Mouse (Mus musculus) R1 (cell line): ENCODE measurements at regions not wholly inside any gene's neighbourhood (a gene's known extent, or its start where the extent isn't known, plus 50 kb on each side); places are given as distances from the start of the nearest gene placed in this dataset.
"Not testable (repeated sequence)": the region's sequence is repeated elsewhere in the genome, so short reads cannot be mapped to it uniquely, and the experiment has no call there.

Source experiments
- DNase-seq: peaks from one replicate; pipeline ENCODE4 v3.0.0-alpha.2; 2018; ENCODE audit warnings: low read depth, low spot score

DNA sequence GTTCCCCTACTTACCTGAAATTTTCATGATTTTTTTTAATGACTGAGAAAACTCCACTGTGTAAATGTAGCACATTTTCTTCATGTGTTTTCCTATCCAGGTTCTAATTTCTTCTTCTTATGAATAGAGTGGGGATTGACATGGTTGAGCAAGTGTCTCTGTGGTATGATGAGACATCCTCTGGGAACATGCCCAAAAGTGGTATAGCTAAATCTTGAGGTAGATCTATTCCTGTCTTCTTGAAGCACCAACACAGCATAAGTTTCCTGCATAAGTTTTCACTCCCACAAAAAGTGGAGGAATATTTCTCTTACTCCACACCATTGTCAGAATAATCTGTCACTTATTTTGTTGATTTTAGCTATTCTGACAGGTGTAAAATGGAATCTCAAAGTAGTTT lies 161.1 kb upstream of the Oprm1 start:
- DNase-seq: no peak

DNA sequence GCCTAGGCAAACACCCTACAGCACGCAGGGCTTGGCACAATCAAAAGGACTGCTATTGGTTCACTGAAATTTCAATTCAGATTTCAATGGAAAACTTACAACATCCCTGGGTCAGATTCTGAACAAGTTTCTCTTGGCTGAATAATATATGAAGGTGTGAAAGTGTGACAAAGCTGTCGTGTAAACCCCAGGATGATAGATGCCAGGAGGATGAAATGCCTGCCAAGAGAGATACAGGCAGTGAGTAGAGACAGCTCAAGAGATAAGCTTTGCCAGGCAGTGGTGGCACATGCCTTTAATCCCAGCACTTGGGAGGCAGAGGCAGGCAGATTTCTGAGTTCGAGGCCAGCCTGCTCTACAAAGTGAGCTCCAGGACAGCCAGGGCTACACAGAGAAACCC lies 159.7 kb upstream of the Oprm1 start:
- DNase-seq: not testable (repeated sequence)

DNA sequence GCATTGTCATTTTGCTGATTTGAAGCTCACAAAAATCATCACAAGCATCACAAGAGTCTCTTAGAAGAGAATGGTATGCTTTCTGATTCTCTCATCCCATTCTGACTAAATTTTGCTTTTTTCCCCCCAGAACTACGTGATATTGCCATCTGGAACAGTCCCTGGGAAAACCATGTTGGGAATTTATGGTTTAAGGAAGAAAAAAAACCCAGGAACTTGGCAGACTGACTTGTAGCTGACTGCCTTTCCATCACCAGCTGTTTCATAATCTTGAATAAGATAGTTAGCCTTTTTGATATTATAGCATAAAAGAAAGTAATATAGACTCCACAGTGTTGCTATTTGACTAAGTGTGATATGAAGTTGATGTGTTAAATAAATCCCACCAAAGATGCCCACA lies 110.7 kb upstream of the Oprm1 start:
- no peak for DNase-seq

DNA sequence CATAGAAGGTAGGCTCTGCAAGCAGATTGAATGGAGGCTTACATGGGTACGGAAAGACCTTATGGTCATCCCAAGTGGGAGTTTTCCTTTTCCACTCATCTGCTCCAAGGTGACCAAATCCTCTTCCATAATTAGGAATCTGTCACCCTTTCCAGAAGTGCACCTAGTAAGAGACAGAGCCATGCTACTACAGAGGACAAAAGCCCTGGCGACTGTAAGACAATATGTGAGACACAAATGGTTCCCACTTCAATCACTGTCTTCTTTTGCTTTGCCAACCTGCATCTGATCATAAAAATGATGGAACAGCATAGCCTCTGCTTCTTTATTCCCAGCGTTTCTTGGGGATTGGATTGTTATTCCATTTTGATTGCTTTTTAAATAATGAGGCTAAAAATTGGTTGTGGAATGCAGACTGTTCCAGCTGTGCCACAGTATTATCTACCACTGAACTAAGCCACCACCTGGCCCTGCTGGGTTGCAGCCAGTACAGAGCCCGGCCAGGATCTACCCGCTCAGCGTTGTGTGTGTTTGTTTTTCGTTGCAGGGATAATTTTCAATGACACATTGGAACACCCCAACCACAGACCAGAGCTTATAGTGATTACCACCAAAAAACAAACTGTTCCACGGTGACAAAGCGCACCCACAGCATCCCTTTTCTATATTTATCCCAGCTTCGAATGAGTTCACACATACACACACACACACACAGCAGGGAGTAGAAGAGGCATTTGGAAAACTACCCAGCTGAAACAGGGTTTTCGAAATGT lies 72.8 kb upstream of the Oprm1 start:
- DNase-seq: no peak

DNA sequence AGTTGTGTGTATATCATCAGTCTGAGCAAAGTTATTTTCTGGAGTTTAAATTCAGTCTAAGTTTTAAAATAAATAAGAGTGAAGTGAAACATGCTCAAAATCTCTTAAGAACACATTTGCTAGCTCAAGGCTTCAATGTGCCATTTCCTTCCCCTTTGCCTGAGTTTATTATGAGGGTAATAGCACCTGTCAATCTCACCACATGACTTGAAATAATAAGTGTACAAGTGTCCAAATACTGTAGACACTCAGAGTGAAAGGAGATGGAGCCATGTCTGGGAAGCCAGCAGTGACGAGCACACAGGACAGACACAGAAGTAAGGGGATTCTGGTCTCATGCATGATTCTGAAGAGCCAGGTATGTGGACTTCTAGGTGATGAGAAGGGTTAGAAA lies 72.2 kb upstream of the Oprm1 start:
- no peak for DNase-seq
